Mouse (Mus musculus): Measurements from ENCODE around the gene Fbxw19.
"Not testable (repeated sequence)": the region's sequence is repeated elsewhere in the genome, so short reads cannot be mapped to it uniquely, and the experiment has no call there.

The Fbxw19 gene

GRCm38 (mm10) chr9:109495775-109496174, at the start of gene Fbxw19:
Fbxw19 (minus strand) TSS chr9:109495875.
- DNase-seq: not testable (repeated sequence)

DNA sequence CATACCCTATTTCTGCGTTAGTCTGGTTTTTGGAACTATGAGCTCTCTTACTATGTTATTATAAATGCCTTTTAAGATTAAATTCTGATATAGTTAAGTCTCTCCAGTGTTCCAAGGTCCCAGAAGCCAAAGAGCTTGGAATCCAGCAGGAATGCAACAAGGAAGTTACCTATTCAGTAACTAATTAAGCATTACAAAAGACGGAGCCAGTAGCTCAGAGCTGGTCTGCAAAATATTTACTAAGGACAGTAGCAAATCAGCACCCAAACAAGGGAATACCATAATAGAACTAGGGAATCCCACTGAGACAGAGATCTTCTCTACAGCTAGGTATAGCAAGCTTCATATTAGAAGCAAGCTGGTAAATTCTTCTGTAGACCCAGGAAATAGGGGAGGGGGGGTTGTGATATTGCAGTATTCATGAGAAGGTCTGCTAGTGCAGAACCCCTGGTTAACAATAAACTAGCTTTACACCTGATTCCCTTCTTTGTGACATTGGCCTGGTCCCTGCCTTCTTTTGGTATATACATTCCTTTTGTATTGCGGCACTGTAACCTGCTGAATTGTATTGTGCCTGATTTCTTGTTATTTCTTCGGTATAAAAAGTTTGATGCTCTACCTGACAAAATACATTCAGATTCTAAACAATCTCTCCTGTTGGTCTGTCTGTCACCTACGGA, 27.9 kb upstream of the Fbxw19 start:
- DNase-seq: no peak

DNA sequence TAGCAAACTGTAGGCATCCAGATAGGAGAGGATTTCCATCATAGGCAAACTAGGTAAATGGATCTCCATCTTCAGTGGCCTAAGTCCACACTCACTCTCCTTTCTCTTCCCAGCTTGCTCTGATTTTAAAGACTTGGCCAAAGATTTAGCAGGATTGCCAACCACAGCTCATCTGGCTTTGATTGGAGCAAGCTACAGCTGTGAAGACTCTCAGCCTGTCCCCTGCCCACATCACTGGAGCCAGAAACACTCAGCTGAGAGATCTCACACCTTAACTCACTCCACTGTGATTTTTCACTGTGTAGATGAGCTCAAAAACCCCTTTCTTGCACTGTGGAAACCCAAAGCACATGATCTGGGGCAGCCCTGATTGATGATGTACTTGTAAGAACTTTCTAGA, 46.6 kb downstream of the Fbxw19 start, which contains the start of gene Fbxw16:
Gene Fbxw16 (minus strand): TSS at position 101 of the 400 bp plus-strand sequence.
- DNase-seq: no peak

- DNase-seq: no peak
These were observed 62.7 kb downstream of the Fbxw19 start for GRCm38 (mm10) chr9:109432956-109433355.

Data from layer of hippocampus, adult 9-11 months (tissue).